Mouse (Mus musculus): ENCODE data around the gene Gys2. TPM values are rescaled to one million over a fixed set of nuclear protein-coding genes. Genes with fewer than 3 reads are reported as not detected.
A peak's percentile ranks its signal among the peaks of the same experiment; 100 is the strongest.

The Gys2 gene
- polyA plus RNA-seq, 1 experiment from 2014 or later = 0.09 TPM

DNA sequence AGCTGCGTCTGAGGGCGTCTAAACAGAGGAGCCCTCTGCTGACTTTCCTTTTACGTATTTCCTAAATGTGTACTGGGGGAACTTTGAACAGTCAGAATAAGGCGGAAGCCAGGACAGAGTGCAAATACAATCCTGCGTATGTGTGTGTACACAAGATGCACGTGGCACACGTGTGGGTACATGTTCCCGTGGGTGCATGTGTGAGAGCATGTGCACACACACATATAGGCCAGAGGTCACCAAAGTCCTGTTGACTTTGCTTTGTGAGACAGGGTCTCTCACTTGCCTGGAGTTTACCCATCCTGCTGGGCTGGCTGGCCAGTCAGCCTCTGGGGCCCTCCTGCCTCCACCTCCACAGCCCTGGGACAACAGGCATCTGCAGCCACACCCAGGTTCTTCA, 1.8 kb downstream of the Gys2 start:
- Histone ChIP-seq H3K9ac (ENCODE audit: low read depth, low read length) (no peak overlapping the region), H3K4me3 (ENCODE audit: low read depth, low read length) (no peak overlapping the region), H3K27ac (ENCODE audit: low read length) (no peak overlapping the region), H3K9me3 (replicated peaks; ENCODE audit: control insufficient read depth, low read length, poor library complexity, severe bottlenecking) (no peaks in the 10 kb centered on the region), H3K27me3 (ENCODE audit: control insufficient read depth, insufficient read depth, low read depth, low read length) (no peaks in the 10 kb centered on the region), H3K36me3 (ENCODE audit: control insufficient read depth, insufficient read depth, low read length) (no peaks in the 10 kb centered on the region), H3K4me2 (ENCODE audit: low read length) (no peak overlapping the region), H3K4me1 (ENCODE audit: control insufficient read depth, insufficient read depth, low read length) (no peaks in the 10 kb centered on the region)
- ATAC-seq = no peak
- 86% methylated on average over 8 of the region's 8 CpGs for WGBS

DNA sequence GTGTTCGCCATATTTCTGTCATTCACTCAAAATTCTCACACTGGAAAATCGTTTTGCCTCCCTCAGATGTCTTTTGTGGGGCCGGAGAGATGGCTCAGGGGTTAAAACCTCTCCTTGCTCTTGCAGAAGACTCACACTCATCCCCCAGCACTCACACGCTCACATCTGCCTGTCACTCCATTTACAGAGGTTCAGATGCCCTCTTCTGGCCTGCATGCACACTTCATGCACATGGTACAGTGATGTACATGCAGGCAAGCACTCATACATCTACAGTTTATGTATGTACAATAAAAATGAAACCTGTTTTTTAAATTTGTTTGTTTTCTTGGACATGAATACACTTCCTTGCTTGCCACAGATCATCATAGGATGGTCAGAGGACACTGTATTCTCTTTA, 3.3 kb downstream of the Gys2 start:
- Histone ChIP-seq H3K4me3 (ENCODE audit: low read depth, low read length) (no peak overlapping the region), H3K4me2 (ENCODE audit: low read length) (no peak overlapping the region), H3K27ac (ENCODE audit: low read length) (no peak overlapping the region), H3K9ac (ENCODE audit: low read depth, low read length) (no peak overlapping the region), H3K9me3 (replicated peaks; ENCODE audit: control insufficient read depth, low read length, poor library complexity, severe bottlenecking) (no peaks in the 10 kb centered on the region), H3K36me3 (ENCODE audit: control insufficient read depth, insufficient read depth, low read length) (no peaks in the 10 kb centered on the region), H3K4me1 (ENCODE audit: control insufficient read depth, insufficient read depth, low read length) (no peaks in the 10 kb centered on the region), H3K27me3 (ENCODE audit: control insufficient read depth, insufficient read depth, low read depth, low read length) (no peaks in the 10 kb centered on the region)
- ATAC-seq = peak; percentile 92
- WGBS = 52% methylated on average over 4 of the region's 4 CpGs

DNA sequence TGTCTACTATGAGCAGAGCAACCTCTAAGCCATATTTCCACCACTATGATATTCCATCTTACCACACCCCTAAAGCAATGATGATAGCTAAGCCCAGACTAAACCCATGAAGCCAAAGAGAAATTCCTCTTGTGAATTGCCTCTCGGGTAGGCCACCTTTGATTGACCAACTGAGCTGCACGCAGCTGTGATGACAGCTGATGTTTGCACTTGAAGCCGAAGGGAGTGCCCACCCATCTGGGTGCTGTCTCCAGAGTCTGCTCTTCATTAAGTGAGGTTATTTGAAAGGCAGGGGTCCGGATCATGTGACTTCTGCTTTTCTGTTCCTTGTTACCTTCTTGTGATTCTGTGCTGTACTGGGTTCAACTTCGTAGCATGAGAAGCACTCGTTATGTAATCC, 10.7 kb downstream of the Gys2 start:
- H3K4me3 ChIP-seq (ENCODE audit: low read depth, low read length) = no peak overlapping the region
- H3K27ac ChIP-seq (ENCODE audit: low read length) = no peak overlapping the region
- no peak overlapping the region for H3K4me2 ChIP-seq (ENCODE audit: low read length)
- no peak for ATAC-seq
- H3K27me3 ChIP-seq (ENCODE audit: control insufficient read depth, insufficient read depth, low read depth, low read length) = no peaks in the 10 kb centered on the region
- H3K4me1 ChIP-seq (ENCODE audit: control insufficient read depth, insufficient read depth, low read length) = peaks cover 11% of the 10 kb centered on the region
- 78% methylated on average over 6 of the region's 6 CpGs for WGBS
- H3K36me3 ChIP-seq (ENCODE audit: control insufficient read depth, insufficient read depth, low read length) = no peaks in the 10 kb centered on the region
- H3K9ac ChIP-seq (ENCODE audit: low read depth, low read length) = no peak overlapping the region
- H3K9me3 ChIP-seq (replicated peaks; ENCODE audit: control insufficient read depth, low read length, poor library complexity, severe bottlenecking) = no peaks in the 10 kb centered on the region

DNA sequence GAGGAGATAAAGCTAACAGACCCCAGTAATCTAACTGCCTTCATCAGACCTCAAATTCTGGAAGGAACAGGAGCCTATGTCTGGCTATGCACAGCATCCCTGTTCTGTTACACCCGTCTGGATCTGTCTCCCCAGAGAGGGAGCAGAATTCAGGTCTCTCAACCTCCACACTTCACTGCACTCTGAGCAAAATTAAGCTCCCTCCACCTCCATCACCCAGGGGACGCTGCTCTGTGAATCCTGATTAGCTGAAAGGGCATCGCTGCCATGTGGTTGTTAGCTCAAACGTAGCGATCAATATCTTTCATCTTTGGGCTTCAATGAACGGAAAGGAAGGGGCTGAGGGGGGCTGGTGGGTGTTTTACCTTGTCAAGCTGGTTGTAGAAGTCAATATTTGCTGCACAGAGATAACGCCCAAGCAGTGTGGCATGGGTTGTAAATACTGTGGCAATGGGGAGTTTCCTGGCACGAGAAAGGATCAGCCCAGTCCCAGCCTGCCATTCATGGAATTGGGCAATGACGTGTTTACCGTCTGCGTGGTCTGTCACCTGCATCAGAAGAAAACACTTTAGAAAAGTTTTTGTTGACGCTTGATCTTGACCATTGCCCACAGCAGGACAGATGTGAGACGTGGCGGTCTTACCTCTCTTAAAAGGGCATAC, 13.8 kb downstream of the Gys2 start:
- Histone ChIP-seq H3K36me3 (ENCODE audit: control insufficient read depth, insufficient read depth, low read length) (no peaks in the 10 kb centered on the region), H3K4me3 (ENCODE audit: low read depth, low read length) (no peak overlapping the region), H3K4me2 (ENCODE audit: low read length) (peak overlapping the region; percentile 25), H3K27me3 (ENCODE audit: control insufficient read depth, insufficient read depth, low read depth, low read length) (no peaks in the 10 kb centered on the region), H3K9ac (ENCODE audit: low read depth, low read length) (no peak overlapping the region), H3K9me3 (replicated peaks; ENCODE audit: control insufficient read depth, low read length, poor library complexity, severe bottlenecking) (no peaks in the 10 kb centered on the region), H3K4me1 (ENCODE audit: control insufficient read depth, insufficient read depth, low read length) (peaks cover 11% of the 10 kb centered on the region), H3K27ac (ENCODE audit: low read length) (peak overlapping the region; percentile 32; the same call in 1 of the 2 replicates)
- 57% methylated on average over 14 of the region's 14 CpGs for WGBS
- peak; percentile 65 for ATAC-seq

GRCm38 (mm10) chr6:142458010-142458409, 14.9 kb downstream of the Gys2 start:
- ATAC-seq = peak; percentile 75
- no peaks in the 10 kb centered on the region for H3K9me3 ChIP-seq (replicated peaks; ENCODE audit: control insufficient read depth, low read length, poor library complexity, severe bottlenecking)
- no peaks in the 10 kb centered on the region for H3K27me3 ChIP-seq (ENCODE audit: control insufficient read depth, insufficient read depth, low read depth, low read length)
- peaks cover 11% of the 10 kb centered on the region for H3K4me1 ChIP-seq (ENCODE audit: control insufficient read depth, insufficient read depth, low read length)
- no peak overlapping the region for H3K9ac ChIP-seq (ENCODE audit: low read depth, low read length)
- H3K36me3 ChIP-seq (ENCODE audit: control insufficient read depth, insufficient read depth, low read length) = no peaks in the 10 kb centered on the region
- peak overlapping the region; percentile 21; the same call in 1 of the 2 replicates for H3K4me2 ChIP-seq (ENCODE audit: low read length)
- no peak overlapping the region for H3K27ac ChIP-seq (ENCODE audit: low read length)
- 21% methylated on average over 7 of the region's 7 CpGs for WGBS
- no peak overlapping the region for H3K4me3 ChIP-seq (ENCODE audit: low read depth, low read length)

- no peak for ATAC-seq
- Histone ChIP-seq H3K4me1 (ENCODE audit: control insufficient read depth, insufficient read depth, low read length) (peaks cover 11% of the 10 kb centered on the region), H3K27me3 (ENCODE audit: control insufficient read depth, insufficient read depth, low read depth, low read length) (no peaks in the 10 kb centered on the region), H3K36me3 (ENCODE audit: control insufficient read depth, insufficient read depth, low read length) (no peaks in the 10 kb centered on the region), H3K9me3 (replicated peaks; ENCODE audit: control insufficient read depth, low read length, poor library complexity, severe bottlenecking) (no peaks in the 10 kb centered on the region), H3K4me3 (ENCODE audit: low read depth, low read length) (no peak overlapping the region), H3K27ac (ENCODE audit: low read length) (no peak overlapping the region), H3K9ac (ENCODE audit: low read depth, low read length) (no peak overlapping the region), H3K4me2 (ENCODE audit: low read length) (no peak overlapping the region)
- 73% methylated on average over 7 of the region's 7 CpGs for WGBS
Observed at GRCm38 (mm10) chr6:142455314-142455996, 17.5 kb downstream of the Gys2 start.

GRCm38 (mm10) chr6:142453311-142453710, 19.6 kb downstream of the Gys2 start:
- Histone ChIP-seq H3K4me3 (ENCODE audit: low read depth, low read length) (no peak overlapping the region), H3K4me2 (ENCODE audit: low read length) (no peak overlapping the region), H3K9ac (ENCODE audit: low read depth, low read length) (no peak overlapping the region), H3K27me3 (ENCODE audit: control insufficient read depth, insufficient read depth, low read depth, low read length) (no peaks in the 10 kb centered on the region), H3K9me3 (replicated peaks; ENCODE audit: control insufficient read depth, low read length, poor library complexity, severe bottlenecking) (no peaks in the 10 kb centered on the region), H3K4me1 (ENCODE audit: control insufficient read depth, insufficient read depth, low read length) (peaks cover 4% of the 10 kb centered on the region), H3K27ac (ENCODE audit: low read length) (no peak overlapping the region), H3K36me3 (ENCODE audit: control insufficient read depth, insufficient read depth, low read length) (no peaks in the 10 kb centered on the region)
- no peak for ATAC-seq
- WGBS = 90% methylated on average over 2 of the region's 2 CpGs

DNA sequence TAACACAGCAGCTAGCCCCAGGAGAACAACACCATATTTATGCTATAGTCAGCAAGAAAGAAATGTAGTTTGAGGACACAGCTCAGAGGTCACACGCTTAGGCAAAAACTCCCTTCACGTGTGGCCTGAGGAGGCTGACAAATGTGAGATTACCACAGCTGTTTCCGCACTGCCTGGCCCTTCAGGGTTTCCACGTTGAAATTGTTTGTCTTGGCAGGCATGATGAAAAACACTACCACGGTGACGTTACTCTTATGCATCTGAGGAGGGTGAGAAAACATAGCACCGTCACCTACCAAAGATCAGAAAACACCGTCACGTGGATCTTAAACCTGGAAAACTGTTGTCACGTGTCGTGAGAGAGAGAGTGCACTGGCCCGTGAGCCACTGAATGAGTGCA, 21.5 kb downstream of the Gys2 start:
- Histone ChIP-seq H3K27ac (ENCODE audit: low read length) (no peak overlapping the region), H3K4me1 (ENCODE audit: control insufficient read depth, insufficient read depth, low read length) (no peaks in the 10 kb centered on the region), H3K9ac (ENCODE audit: low read depth, low read length) (no peak overlapping the region), H3K9me3 (replicated peaks; ENCODE audit: control insufficient read depth, low read length, poor library complexity, severe bottlenecking) (no peaks in the 10 kb centered on the region), H3K27me3 (ENCODE audit: control insufficient read depth, insufficient read depth, low read depth, low read length) (no peaks in the 10 kb centered on the region), H3K36me3 (ENCODE audit: control insufficient read depth, insufficient read depth, low read length) (no peaks in the 10 kb centered on the region), H3K4me3 (ENCODE audit: low read depth, low read length) (no peak overlapping the region), H3K4me2 (ENCODE audit: low read length) (no peak overlapping the region)
- no peak for ATAC-seq
- WGBS = 88% methylated on average over 12 of the region's 12 CpGs

DNA sequence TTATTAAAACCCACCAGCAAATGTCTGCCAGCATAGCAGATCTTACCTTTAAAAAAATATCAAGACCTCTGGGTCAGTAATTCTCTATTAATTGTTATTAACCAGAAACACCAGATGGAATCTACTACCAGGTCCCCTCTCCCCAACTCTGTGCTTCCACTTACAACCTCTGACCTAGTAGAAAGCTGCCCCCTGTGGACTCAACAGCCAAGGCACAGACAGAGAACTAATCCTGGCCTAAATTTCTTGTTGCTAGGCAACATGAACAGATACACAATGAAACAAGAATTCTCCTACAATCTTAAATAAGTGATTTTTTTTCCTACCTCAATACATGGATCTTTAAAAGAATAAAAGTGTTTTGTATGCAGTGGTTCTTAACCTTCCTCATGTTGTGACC, 43.8 kb downstream of the Gys2 start:
- Histone ChIP-seq H3K4me3 (ENCODE audit: low read depth, low read length) (no peak overlapping the region), H3K27ac (ENCODE audit: low read length) (no peak overlapping the region), H3K4me1 (ENCODE audit: control insufficient read depth, insufficient read depth, low read length) (no peaks in the 10 kb centered on the region), H3K36me3 (ENCODE audit: control insufficient read depth, insufficient read depth, low read length) (no peaks in the 10 kb centered on the region), H3K4me2 (ENCODE audit: low read length) (no peak overlapping the region), H3K9me3 (replicated peaks; ENCODE audit: control insufficient read depth, low read length, poor library complexity, severe bottlenecking) (no peaks in the 10 kb centered on the region), H3K9ac (ENCODE audit: low read depth, low read length) (no peak overlapping the region), H3K27me3 (ENCODE audit: control insufficient read depth, insufficient read depth, low read depth, low read length) (no peaks in the 10 kb centered on the region)
- no peak for ATAC-seq

Data from midbrain, embryonic 16.5 days (tissue).